Mouse (Mus musculus) C3H10T1/2 (cell line): ENCODE results near the gene Hnrnpd. TPM values are rescaled to one million over a fixed set of nuclear protein-coding genes. Genes with fewer than 3 reads are reported as not detected.

Experiments used
- polyA plus RNA-seq, 2 experiments: library from polyadenylated mRNA; unstranded; fragments of >200 nt; fragmentation: generic; extraction: Trizol; gene quantifications; one replicate each; pipeline ENCODE4 v1.2.1; 2012; ENCODE audit warnings: missing spikeins in 2 of 2

Gene Hnrnpd
- 10 to 100 TPM; 38.7 to 90.0 TPM for polyA plus RNA-seq

GRCm38 (mm10) chr5:99978699-99979442, at the start of gene Hnrnpd, which contains the start of gene 4930524J08Rik:
TSS of gene Hnrnpd (minus strand) at chr5:99978938.
TSS of gene 4930524J08Rik (plus strand) at chr5:99979061.

DNA sequence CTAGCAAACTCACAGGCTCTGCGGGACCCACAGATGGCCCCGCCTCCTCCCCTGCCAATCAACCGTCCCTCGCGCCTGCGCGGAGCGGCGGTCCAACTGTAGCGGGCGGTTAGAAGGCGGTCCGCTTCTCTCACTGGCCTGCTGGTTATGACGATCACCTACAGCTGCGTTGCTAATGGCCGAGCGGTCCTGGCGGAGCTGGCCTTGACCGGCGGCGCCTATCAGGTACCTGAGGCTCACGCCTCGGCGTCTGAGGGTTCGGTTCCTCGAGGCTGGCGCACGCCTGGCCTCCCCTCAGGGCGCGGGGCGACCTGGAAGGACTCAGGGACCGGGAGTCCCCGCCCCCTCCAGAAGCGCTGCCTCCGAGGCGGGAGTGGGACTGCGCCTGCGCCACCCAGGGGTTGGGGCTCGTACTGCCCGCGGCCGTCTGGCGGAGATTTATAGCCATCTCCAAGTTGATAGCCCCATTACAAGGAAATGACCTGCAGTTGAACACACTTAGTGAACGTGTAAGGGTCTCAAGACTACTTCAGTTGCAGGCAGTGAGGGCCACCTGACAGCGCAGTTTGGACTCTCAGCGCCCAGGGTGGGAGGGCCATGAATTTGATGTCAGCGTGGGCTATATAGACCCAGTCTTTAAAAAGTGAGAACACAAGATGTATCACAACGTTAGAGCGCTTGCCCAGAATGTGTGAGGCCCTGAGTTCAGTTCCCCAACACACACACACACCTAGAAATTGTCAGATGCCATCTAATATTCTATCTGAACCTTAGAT, 72.4 kb downstream of the Hnrnpd start, which contains the start of gene Vamp9:
Gene Vamp9, plus strand, starts transcription at position 74 of the 776 bp plus-strand sequence.

Other genes starting within 250 kb of the Hnrnpd start
- under 1 TPM; 0.04 to 0.06 TPM for gene Rasgef1b, start 249.9 kb downstream of the Hnrnpd start, polyA plus RNA-seq
- gene Vamp9, start 72.7 kb downstream of the Hnrnpd start, polyA plus RNA-seq = not detected
- 10 to 100 TPM in 1 of 2 experiments, 1 to 10 TPM in 1; 7.9 to 12.0 TPM for gene 4930524J08Rik, start 123 bp upstream of the Hnrnpd start, polyA plus RNA-seq
- 10 to 100 TPM in 1 of 2 experiments, 1 to 10 TPM in 1; 7.6 to 40.2 TPM for gene Hnrnpdl, start 60.7 kb upstream of the Hnrnpd start, polyA plus RNA-seq
- gene Enoph1, start 61.0 kb upstream of the Hnrnpd start, polyA plus RNA-seq = 10 to 100 TPM; 10.7 to 11.7 TPM
- gene Tmem150c, start 180.9 kb upstream of the Hnrnpd start, polyA plus RNA-seq = not detected